Mouse (Mus musculus) heart, adult 18-20 months (tissue): ENCODE results near the gene Stxbp4. TPM values are rescaled to one million over a fixed set of nuclear protein-coding genes. Genes with fewer than 3 reads are reported as not detected.

Source experiments
- DNase-seq, 2 experiments: peaks; one replicate each; pipeline ENCODE4 v3.0.0; 2021 to 2022; ENCODE audit warnings: mixed read lengths in 1 of 2
- total RNA-seq, 2 experiments: library from RNA; stranded (reverse); gene quantifications; 2 replicates each; pipeline ENCODE4 v1.2.3; 2021

The Stxbp4 gene
- total RNA-seq, 2 experiments from 2014 or later = 4.2 to 5.5 TPM

- DNase-seq = no peak
Measured at GRCm38 (mm10) chr11:90558359-90559047, 79.4 kb downstream of the Stxbp4 start.

DNA sequence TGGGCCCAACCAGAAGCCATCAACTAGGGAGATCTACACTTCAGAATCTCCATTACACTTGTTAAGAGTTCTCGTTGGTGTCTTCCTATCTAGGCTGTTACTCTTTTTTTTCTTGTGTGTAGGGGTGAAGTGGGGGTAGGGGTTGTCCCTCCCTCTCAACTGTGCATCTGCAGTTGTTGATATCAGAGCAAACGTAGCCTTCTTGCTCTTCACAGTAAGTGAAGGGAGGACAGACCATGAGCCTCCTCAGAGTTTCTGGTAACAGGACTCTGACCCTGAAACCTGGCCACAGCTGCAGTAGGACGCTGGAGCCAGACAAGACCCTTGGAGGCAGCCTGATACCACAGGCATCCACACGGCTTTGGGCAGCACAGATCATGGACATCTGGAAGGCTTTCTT lies 81.4 kb downstream of the Stxbp4 start:
- DNase-seq = no peak

DNA sequence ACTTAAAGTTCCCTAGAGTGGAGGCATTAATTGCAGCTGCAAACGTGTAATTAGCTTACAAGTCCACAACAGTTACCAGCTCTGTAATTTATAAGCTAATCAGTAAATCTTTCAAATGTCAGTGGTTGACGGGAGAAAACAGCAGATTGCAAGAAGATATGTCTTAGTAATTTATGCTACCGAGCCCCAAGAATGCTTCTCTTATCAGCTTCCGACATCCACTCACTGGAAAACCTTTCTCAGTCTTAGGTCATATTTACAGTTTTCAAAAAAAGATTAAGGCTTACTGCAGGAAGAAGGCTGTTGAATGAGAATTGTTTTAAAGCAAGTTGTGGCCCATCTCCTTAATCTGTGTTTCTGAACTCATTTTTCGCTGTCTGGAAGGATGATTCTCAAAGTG lies 83.9 kb downstream of the Stxbp4 start:
- DNase-seq = no peak

GRCm38 (mm10) chr11:90552303-90553201 lies 85.3 kb downstream of the Stxbp4 start:
- no peak for DNase-seq

DNA sequence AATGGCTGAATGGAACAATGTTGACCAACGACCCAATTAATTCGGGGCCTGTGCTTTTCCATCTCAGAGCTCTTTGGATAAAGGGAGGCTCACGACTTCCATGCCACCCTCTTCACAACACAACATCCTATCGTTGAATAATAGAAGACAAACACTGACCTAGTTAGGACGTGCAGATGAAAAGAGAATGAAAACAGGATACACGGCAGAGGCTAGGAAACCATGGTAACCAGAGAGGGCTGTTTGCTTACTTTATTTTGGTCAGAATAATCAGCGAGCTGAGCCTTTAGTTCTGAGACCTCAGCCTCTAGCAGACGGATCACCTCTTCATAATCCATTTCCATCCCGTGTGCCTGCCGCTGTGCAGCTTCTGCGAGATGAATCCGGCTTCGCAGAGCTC lies 89.3 kb downstream of the Stxbp4 start:
- DNase-seq = no peak

DNA sequence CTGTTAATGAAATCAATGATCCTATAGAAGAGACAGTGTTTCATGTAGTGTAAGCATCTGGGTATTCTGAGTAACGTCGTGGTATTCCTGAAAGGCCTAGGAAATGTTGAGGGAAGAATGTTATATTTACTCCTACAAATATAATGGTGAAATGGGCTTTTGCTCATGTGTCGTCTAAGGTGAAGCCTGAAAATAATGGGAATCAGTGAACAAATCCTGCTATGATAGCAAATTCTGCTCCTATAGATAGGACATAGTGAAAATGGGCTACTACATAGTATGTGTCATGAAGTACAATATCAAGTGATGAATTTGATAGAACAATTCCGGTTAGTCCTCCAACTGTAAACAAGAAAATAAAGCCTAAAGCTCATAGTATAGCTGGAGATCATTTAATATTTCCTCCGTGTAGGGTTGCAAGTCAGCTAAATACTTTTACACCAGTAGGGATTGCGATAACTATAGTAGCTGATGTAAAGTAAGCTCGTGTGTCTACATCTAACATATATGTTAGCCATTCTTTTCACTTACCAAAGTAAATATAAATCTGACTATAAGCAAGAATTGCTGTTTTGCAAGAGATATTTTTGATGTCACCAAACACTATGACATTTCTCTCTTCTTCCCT lies 99.1 kb downstream of the Stxbp4 start:
- DNase-seq = no peak

- DNase-seq = no peak
Measured at GRCm38 (mm10) chr11:90525311-90525710, 112.6 kb downstream of the Stxbp4 start.

DNA sequence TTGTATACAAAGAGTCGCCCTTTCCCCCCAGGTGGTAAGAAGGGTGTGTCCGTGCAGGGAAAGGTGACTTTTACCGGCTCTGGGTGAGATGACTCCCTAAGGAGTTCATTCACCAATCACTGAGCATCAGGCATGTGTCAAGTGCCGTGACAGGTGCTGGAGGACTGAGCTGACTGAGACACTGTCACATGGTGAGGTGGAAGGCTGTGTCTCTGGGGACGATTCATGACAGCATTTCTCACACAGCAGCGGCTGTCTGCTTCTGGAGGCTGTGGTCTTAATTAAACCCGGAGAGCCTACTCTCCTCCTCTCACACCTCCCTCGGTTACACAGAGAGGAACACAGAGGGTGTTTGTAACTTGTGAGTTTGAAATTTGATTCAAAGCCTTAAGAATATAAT lies 116.8 kb downstream of the Stxbp4 start:
- DNase-seq = no peak

DNA sequence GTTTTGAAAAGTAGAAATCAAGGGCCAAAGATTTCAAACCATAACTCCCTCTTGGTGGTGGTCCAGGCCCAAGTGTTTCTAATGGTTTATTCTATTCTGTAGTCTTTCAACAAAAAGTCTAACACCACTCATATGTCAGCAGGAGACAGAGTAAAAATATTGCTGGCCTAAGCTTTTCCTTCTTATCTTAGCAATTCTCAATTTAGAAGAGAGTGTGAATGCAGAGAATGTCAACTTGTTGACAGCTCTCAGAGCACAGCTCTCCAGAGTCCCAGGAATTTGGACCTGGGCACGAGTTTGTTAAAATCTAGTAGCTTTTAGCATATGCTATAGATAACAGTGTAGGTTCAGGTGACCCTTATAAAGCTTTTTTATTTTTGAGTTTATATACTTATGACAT lies 120.1 kb downstream of the Stxbp4 start:
- DNase-seq = peak; percentile 15 to 34

DNA sequence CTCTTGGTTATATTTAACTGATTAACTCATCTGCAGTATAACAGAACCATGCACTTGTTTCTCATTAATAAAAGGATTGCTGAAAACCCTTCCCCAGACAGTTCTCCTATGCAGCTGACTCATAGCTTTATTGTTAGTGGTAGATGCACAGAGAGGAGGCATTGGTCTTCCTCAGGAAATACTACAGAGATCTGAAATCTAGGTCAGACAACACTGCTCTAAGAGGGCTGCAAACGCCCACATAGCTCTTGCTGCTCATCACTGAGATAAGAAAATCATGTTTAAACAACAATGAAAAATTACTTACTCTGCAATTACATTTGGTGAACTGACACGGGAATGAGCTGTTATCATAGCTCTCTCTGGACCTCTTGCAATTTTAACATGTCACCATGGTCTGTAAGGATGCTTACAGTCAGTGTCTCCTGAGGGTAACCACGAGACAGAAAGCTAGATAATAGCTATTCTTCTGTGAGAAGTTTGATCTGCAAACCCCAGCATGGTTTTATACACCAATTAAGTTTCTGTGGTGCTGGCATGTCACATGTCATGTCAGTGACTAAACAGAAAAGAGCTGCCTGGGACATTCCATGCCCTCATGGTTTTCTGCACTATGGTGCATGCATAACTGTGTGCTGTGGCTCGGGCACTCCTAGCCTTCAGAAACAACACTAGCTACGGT lies 125.2 kb downstream of the Stxbp4 start:
- no peak for DNase-seq

GRCm38 (mm10) chr11:90501846-90502245 lies 136.0 kb downstream of the Stxbp4 start:
- DNase-seq = no peak

DNA sequence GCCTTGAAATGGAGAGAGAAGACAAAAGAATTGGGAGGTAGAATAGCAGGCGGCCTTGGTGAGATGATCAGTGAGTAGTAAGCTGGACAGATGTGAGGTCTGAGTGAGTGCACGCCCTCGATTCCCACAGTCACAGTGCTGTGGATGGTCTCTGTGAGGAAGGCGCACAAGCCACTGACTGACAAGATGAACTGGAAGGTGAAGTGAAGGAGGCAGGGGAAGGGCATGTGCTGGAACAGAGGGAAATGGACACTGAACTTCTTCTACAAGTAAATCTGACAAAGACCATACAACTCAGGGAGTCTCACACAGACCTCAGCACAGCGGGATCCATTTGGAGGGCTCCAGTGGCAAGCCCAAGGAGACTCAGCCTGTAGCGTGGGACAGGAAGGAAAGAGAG lies 138.0 kb downstream of the Stxbp4 start:
- no peak for DNase-seq

DNA sequence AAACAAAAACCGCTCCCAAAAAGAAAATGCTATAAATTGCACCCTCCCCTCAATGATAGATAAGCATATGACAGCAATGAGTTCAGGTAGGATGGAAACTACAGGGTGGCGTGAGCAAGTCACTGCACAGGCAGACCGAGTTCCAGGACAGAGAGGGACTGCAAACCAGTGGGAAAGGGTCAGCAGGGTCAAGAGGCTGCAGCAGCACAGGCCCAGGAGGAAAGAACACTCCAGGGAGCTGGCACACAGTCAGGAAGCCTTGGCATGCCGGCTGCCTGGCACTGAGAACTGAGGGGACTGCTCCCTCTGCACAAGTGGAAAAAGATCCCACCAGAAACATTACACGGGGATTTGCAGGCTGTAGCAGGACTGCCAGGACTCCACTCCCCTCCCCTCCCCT lies 139.4 kb downstream of the Stxbp4 start:
- peak; percentile 35 to 44 for DNase-seq

DNA sequence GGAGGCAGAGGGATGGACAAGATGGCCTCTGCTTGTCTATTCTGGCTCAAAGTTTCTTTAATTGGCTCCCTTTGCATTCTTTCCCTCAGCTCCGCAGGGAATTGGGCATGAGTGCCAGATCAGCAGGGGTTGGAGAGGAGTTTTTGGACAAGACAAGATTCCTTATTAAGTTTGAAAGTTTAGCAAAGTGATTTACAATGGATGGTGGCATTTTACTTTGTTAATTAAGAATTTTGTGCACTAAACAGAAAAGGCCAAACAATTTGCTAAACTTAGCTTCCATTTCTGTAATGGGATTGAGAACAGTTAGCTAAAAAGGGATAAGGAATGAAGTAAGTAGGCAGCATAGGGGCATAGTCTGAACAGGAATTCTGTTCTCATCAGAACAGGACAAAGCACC lies 142.9 kb downstream of the Stxbp4 start:
- DNase-seq = no peak

- no peak for DNase-seq
Measured at GRCm38 (mm10) chr11:90492511-90492910, 145.4 kb downstream of the Stxbp4 start.

GRCm38 (mm10) chr11:90489166-90489565 lies 148.7 kb downstream of the Stxbp4 start:
- DNase-seq = no peak

DNA sequence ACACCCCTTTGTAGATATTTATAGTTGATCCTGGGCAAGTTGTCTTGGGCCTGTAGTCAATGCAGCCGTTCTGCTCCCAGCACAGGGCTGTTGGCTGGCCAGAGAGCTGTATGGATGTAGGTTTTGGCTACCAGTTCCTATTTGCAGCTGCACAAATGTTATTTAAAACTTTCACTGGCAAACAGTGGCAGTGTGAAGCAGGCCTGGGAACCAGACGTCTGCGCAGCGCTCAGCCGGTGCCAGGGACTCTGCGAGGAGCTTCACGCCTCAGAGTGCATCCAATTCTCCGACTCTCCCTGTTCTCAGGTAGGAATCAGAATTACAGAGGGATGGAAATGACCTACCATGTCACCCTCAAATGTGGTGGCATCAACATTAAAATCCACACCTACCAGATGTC lies 150.2 kb downstream of the Stxbp4 start:
- no peak for DNase-seq

DNA sequence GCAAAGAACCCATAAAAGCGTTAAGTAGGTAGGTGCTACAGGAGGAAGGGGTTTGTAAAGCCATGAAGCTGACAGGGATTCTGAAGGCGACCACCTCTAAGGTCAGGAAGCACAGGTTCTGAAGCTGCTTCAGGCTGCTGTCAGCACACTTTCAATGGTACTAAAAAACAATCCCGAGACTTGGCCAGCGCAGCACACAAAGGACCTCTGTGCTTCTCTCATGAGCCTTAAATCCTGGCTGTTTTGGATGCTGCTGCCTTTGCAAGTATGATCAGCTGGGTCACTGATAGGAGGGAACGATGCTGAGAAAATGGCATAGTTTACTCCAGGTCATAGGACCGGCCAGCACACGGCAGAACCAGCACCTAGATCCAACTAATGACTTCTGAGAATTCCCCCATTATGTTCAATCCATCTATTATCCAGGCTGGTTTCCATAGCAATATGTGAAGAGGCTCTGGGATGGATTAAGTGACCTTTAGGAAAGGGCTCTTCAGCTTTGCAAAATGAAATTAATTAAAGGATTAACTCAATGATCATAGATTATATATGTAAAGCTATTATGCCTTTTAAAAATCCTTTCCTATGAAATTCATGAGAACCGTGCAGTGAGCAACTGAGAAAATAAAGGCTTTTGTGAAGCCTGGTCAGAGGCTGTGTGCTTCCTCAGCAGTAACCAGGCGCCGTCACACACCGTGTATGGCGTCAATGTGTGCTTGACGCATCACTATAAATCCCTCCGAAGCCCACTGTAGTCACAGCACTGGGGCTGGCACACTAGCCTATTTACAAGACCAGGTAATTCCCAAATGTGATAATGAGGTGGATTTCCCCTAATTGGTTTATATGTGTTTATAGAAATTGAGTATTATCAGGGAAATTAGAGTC lies 152.9 kb downstream of the Stxbp4 start:
- DNase-seq = no peak

DNA sequence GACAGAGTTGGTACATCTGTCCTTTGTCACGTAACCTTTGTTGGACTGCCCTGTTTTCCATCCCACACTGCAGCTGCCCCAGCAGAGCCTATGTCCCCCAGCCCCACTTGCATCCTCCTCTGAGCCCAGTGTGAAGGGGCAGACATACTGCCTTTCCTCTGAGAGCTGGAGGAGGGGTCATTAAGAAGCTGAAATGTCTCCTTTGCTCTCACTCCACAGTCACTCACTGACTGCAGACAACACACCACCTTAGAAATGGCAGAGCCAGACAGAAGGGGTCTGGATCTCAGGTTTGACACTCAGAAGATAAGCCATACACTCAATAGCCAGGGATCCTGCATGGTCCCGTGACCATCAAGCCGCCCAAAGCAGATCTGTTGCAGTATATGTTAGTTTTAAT lies 154.1 kb downstream of the Stxbp4 start:
- DNase-seq = no peak

- no peak for DNase-seq
Measured at GRCm38 (mm10) chr11:90481828-90482227, 156.1 kb downstream of the Stxbp4 start.

DNA sequence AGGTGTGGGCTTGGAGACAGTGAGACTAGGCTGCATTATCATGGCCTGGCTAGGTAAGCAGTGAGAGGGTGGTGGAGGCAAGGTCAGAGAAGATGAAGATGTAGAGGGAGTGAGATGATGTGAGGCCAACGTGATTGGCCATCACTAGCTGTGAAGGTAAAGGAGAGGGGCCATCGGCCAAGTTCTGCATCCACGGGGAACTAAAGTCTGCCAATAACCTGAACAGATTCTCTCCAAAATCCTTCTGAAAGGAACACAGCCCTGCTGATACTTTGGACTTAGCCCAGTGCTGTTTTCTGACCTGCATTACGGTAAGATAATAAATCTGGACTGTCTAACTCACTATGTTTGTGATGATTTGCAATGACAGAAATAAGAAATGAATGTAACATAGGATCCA lies 167.6 kb downstream of the Stxbp4 start:
- no peak for DNase-seq
